Mouse (Mus musculus) stomach, postnatal 0 days (tissue): Measurements from ENCODE around the gene Gm4869. TPM values are rescaled to one million over a fixed set of nuclear protein-coding genes. Genes with fewer than 3 reads are reported as not detected.

Experiments
- ATAC-seq: fragments of 200-750 bp; cut with Nextera tagmentation; 2 replicates; pipeline ENCODE4 v1.8.0; 2017; ENCODE audit not compliant: low FRiP score, low TSS enrichment
- DNase-seq: peaks from one replicate; pipeline ENCODE4 v3.0.0-alpha.2; 2016; ENCODE audit warnings: low spot score
- H3K27ac ChIP-seq: fragments of 300-500 bp; sonication (generic); replicated peaks from 2 replicates; pipeline ENCODE4 v1.5.1; 2014; ENCODE audit warnings: mild to moderate bottlenecking, control low read depth
- H3K27me3 ChIP-seq: fragments of 300-500 bp; sonication (generic); 2 replicates; pipeline ENCODE4 v1.6.1; 2014; ENCODE audit warnings: low read length; ENCODE audit not compliant: control insufficient read depth, insufficient read depth
- H3K36me3 ChIP-seq: fragments of 300-500 bp; sonication (generic); 2 replicates; pipeline ENCODE4 v1.6.1; 2014; ENCODE audit warnings: low read length, mixed read lengths; ENCODE audit not compliant: control insufficient read depth, insufficient read depth
- H3K4me1 ChIP-seq: fragments of 300-500 bp; sonication (generic); replicated peaks from 2 replicates; pipeline ENCODE4 v1.6.1; 2014; ENCODE audit warnings: antibody characterized with exemption; ENCODE audit not compliant: control insufficient read depth, insufficient read depth
- H3K4me2 ChIP-seq: fragments of 300-500 bp; sonication (generic); replicated peaks from 2 replicates; pipeline ENCODE4 v1.6.1; 2014; ENCODE audit warnings: low read depth, mild to moderate bottlenecking, control low read depth, moderate library complexity
- H3K4me3 ChIP-seq: fragments of 300-500 bp; sonication (generic); 2 replicates; pipeline ENCODE4 v1.5.1; 2014; ENCODE audit warnings: low read depth, low read length, control low read depth
- H3K9ac ChIP-seq: fragments of 300-500 bp; sonication (generic); 2 replicates; pipeline ENCODE4 v1.6.1; 2014; ENCODE audit warnings: mild to moderate bottlenecking, low read length, control low read depth, mixed read lengths
- H3K9me3 ChIP-seq: fragments of 300-500 bp; sonication (generic); 2 replicates; pipeline ENCODE4 v1.6.1; 2016; ENCODE audit warnings: low read length; ENCODE audit not compliant: control insufficient read depth
- CTCF ChIP-seq: IDR thresholded peaks from 2 replicates; pipeline ENCODE4 v1.5.1; 2016; ENCODE audit warnings: antibody characterized with exemption, low read depth, mild to moderate bottlenecking, moderate library complexity
- EP300 ChIP-seq: optimal IDR thresholded peaks from 2 replicates; pipeline ENCODE3; 2016; ENCODE audit warnings: antibody characterized with exemption
- WGBS: fragments of 180-500 bp; shearing (Covaris S2); extraction: QIAGEN DNeasy Blood & Tissue Kit; methylation state at CpG from one replicate; pipeline ENCODE4 v1.1.7; 2014; 5-methylcytosine and 5-hydroxymethylcytosine counted together
- microRNA-seq: library from miRNA; unstranded; fragments of <30 nt; microRNA quantifications from one replicate; pipeline ENCODE4, GENCODE M21; 2016
- polyA plus RNA-seq: library from polyadenylated mRNA; unstranded; fragments of >200 nt; fragmentation: Nextera tagmentation; extraction: Ambion mirVana; gene quantifications from 2 replicates; pipeline ENCODE4 v1.2.1, GENCODE M21; 2015

Gene Gm4869
- polyA plus RNA-seq, 1 experiment from 2014 or later = not detected

DNA sequence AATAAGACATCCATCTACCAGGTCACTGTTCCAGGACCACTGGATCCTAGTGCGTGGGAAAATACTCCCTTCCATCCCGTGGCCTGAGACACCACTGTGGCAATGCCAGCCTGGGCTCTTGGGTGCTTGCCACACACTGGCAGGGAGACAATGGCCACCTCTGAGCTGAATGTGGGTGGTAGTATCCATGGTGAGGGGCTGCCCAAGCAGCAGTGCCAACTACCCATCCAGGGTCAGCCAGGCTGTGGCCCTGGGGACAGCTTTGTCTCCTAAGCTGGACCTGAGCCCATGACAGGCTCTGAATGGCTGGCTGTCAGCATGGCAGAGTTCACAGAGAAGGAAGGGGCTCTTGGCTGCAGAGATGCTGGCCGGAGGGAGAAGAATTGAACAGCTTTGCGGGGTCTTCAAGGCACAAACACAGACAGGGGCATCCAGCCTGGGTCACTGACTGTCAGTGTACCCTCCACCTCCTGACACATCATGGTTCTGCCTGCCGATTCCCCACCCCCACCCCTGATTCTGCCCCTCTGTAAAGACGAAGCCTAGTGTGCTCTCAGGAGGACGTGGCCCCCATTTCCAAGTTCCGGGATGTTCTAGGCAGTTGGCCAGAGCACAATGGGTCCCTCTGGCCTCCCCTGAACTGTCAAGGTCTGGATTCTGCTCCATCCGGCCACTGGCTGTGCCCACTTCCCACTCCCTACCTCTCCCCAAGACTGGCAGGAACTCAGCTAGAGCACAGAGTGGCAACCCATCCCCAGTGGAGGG, 97.5 kb downstream of the Gm4869 start:
- no peak overlapping the region for H3K9ac ChIP-seq
- no peaks in the 10 kb centered on the region for H3K4me1 ChIP-seq
- WGBS = 69% methylated on average over 9 of the region's 9 CpGs
- DNase-seq = no peak
- H3K4me3 ChIP-seq = no peak overlapping the region
- no peak for ATAC-seq
- no peak overlapping the region for H3K27ac ChIP-seq
- TF ChIP-seq EP300 (no peak), CTCF (no peak)
- H3K27me3 ChIP-seq = no peaks in the 10 kb centered on the region
- H3K9me3 ChIP-seq = no peaks in the 10 kb centered on the region
- H3K4me2 ChIP-seq = no peak overlapping the region
- no peaks in the 10 kb centered on the region for H3K36me3 ChIP-seq

Small RNA genes lying within 50 kb of the gene (microRNA-seq; reads per million reads assigned to microRNA genes)
- gene Mir7038 = not detected

Other genes starting within 250 kb of the Gm4869 start
- 14.2 and 15.3 TPM in 2 replicates for gene Mad1l1, start 124.1 kb upstream of the Gm4869 start, polyA plus RNA-seq
- gene Nudt1, start 124.0 kb upstream of the Gm4869 start, polyA plus RNA-seq = 24.8 and 25.3 TPM in 2 replicates
- gene Mrm2, start 113.7 kb upstream of the Gm4869 start, polyA plus RNA-seq = 11.4 and 12.4 TPM in 2 replicates
- gene Snx8, start 56.4 kb upstream of the Gm4869 start, polyA plus RNA-seq = 8.0 and 8.6 TPM in 2 replicates
- 61.8 and 66.5 TPM in 2 replicates for gene Eif3b, start 26.3 kb upstream of the Gm4869 start, polyA plus RNA-seq
- 12.8 and 15.8 TPM in 2 replicates for gene Chst12, start 59.9 kb downstream of the Gm4869 start, polyA plus RNA-seq
- gene Grifin, start 119.4 kb downstream of the Gm4869 start, polyA plus RNA-seq = 0.17 TPM in 2 replicates
- 11.1 and 11.4 TPM in 2 replicates for gene Lfng, start 161.7 kb downstream of the Gm4869 start, polyA plus RNA-seq
- 8.5 and 9.6 TPM in 2 replicates for gene Ttyh3, start 203.4 kb downstream of the Gm4869 start, polyA plus RNA-seq